Mouse (Mus musculus) right cerebral cortex, postnatal 25 days (tissue): Measurements from ENCODE around the gene Frmpd3.

Experiments used
- DNase-seq: peaks from one replicate; pipeline ENCODE4 v3.0.0; 2022

The Frmpd3 gene

GRCm38 (mm10) chrX:140456751-140457491 is 114.9 kb downstream of the Frmpd3 start:
- no peak for DNase-seq

DNA sequence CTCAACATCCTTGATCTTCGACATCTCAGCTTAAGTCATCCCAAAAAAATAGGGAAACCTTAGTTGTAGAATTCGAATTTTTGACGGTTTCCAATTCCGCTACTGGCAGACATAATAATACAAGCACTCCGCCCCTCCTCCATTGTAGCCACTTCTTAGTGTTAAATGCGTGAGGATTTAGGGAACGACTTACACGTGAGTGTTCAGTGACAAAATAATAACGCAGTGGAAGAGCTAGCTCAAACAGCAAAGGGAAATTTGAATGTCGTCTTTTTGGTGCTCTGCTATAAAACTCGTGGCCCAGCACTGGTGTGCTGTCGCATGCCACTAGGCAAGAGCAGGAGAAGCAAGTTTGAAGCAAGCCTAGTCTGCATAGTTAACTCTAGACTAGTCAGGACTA is 115.4 kb downstream of the Frmpd3 start:
- no peak for DNase-seq

DNA sequence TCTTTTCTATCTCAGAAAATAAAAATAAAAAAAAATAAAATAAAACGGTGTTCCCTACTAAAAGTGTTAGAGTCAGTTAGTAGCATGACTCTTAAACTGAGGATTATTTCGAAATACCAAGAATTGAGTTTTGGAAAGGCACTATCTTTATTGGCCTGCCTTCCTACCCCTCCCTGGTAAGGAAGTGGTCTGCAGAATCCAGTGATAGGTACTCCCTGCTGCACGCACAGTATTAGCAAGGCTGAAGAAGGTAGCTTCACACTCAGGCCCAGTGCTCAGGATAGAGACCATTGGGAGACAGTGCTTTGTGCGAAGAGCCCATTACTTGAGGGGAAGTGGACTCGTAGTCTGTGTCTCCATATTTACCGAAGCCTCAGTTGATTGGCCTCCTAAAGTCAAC is 136.2 kb downstream of the Frmpd3 start:
- no peak for DNase-seq

- no peak for DNase-seq
These were observed 137.1 kb downstream of the Frmpd3 start for GRCm38 (mm10) chrX:140479171-140479570.
